Mouse (Mus musculus) midbrain, embryonic 12.5 days (tissue): ENCODE results near the gene Nutf2-ps1. TPM values are rescaled to one million over a fixed set of nuclear protein-coding genes. Genes with fewer than 3 reads are reported as not detected.
A peak's percentile ranks its signal among the peaks of the same experiment; 100 is the strongest.

ENCODE experiments used
- ATAC-seq: fragments of 200-750 bp; cut with Nextera tagmentation; 2 replicates; pipeline ENCODE4 v1.8.0; 2017; ENCODE audit warnings: low read depth, moderate TSS enrichment, moderate library complexity; ENCODE audit not compliant: low FRiP score
- H3K27ac ChIP-seq: fragments of 300-500 bp; sonication (generic); replicated peaks from 2 replicates; pipeline ENCODE4 v1.5.1; 2016; ENCODE audit warnings: mild to moderate bottlenecking
- H3K27me3 ChIP-seq: fragments of 300-500 bp; sonication (generic); 2 replicates; pipeline ENCODE4 v1.6.1; 2016; ENCODE audit warnings: mild to moderate bottlenecking
- H3K36me3 ChIP-seq: fragments of 300-500 bp; sonication (generic); 2 replicates; pipeline ENCODE4 v1.6.1; 2016
- H3K4me1 ChIP-seq: fragments of 300-500 bp; sonication (generic); 2 replicates; pipeline ENCODE4 v1.6.1; 2016
- H3K4me2 ChIP-seq: fragments of 300-500 bp; sonication (generic); replicated peaks from 2 replicates; pipeline ENCODE4 v1.6.1; 2016; ENCODE audit warnings: mild to moderate bottlenecking, moderate library complexity
- H3K4me3 ChIP-seq: fragments of 300-500 bp; sonication (generic); 2 replicates; pipeline ENCODE4 v1.5.1; 2016; ENCODE audit warnings: mild to moderate bottlenecking
- H3K9ac ChIP-seq: fragments of 300-500 bp; sonication (generic); replicated peaks from 2 replicates; pipeline ENCODE4 v1.6.1; 2016; ENCODE audit warnings: mild to moderate bottlenecking, moderate library complexity
- H3K9me3 ChIP-seq: fragments of 300-500 bp; sonication (generic); 2 replicates; pipeline ENCODE4 v1.6.1; 2016; ENCODE audit warnings: mild to moderate bottlenecking
- WGBS: fragments of 180-500 bp; shearing (Covaris S2); methylation state at CpG from one replicate; pipeline ENCODE4 v1.1.7; 2016; 5-methylcytosine and 5-hydroxymethylcytosine counted together
- polyA plus RNA-seq: library from polyadenylated mRNA; unstranded; fragments of >200 nt; fragmentation: Nextera tagmentation; extraction: Ambion mirVana; gene quantifications from 2 replicates; pipeline ENCODE4 v1.2.1, GENCODE M21; 2016

Gene Nutf2-ps1
- polyA plus RNA-seq, 1 experiment from 2014 or later, result 407 TPM

DNA sequence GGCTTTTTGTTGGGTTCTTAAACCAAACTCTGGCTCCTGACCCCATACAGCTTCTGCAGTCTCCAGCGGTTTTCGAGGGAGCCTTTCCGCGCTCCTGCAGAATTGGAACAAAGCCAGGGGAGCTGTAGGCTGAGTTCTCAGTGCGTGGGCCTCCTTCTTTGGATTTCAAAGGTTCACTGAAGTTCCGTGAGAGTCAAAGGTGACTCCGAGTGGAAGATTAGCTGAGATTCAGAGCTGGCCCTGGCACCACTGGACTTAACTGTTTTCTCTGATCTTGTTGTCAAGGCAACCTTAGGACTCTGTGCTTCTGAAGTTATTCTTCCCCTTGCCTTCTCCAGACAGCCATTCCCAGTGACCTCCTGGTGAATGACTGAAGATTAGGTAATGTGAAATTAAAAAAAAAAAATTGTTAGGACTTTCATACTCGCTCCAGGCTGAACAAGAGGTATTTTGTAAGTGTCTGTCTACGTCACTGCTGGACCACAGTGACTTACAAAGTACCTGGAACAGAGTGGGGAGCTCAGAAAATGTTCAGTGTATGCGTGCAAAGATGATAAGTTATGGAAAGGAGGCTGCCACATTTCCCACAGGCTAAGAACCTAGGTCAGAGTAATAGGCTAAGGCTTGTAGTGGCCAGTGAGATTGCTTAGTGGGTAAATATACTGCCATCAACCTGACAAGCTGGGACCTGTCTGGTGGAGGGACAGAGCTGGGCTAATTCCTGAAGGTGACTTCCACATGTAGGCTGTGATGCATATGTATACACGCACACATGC lies 11.7 kb downstream of the Nutf2-ps1 start:
- H3K27ac ChIP-seq, result no peak overlapping the region
- no peaks in the 10 kb centered on the region for H3K9me3 ChIP-seq
- H3K4me3 ChIP-seq, result no peak overlapping the region
- H3K27me3 ChIP-seq, result no peaks in the 10 kb centered on the region
- H3K36me3 ChIP-seq, result no peaks in the 10 kb centered on the region
- H3K4me2 ChIP-seq, result no peak overlapping the region
- H3K9ac ChIP-seq, result no peak overlapping the region
- 34% methylated on average over 11 of the region's 11 CpGs for WGBS
- H3K4me1 ChIP-seq, result no peaks in the 10 kb centered on the region
- no peak for ATAC-seq

DNA sequence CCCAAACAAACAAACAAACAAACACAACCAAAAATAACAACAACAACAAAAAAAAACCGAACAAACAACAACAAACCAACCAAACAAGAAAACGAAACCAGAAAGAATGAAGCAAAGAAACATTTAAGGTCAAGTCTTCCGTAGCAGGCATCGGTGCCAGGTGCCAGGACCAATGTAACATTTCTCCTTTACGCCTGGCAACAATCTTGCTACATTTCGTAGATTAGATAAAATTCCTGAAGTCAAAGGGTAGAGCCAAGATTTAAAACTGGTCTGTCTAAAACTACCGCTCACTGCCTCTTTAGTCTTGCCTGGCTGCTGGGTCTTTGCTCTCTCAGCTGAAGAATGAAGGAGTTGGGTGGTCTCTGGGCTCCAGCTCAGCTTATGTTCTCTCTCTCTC lies 12.8 kb downstream of the Nutf2-ps1 start:
- no peak overlapping the region for H3K27ac ChIP-seq
- H3K9ac ChIP-seq, result no peak overlapping the region
- no peaks in the 10 kb centered on the region for H3K27me3 ChIP-seq
- H3K4me2 ChIP-seq, result no peak overlapping the region
- H3K4me1 ChIP-seq, result no peaks in the 10 kb centered on the region
- ATAC-seq, result no peak
- no peaks in the 10 kb centered on the region for H3K36me3 ChIP-seq
- no peaks in the 10 kb centered on the region for H3K9me3 ChIP-seq
- WGBS, result 88% methylated on average over 7 of the region's 7 CpGs
- H3K4me3 ChIP-seq, result no peak overlapping the region

GRCm38 (mm10) chr19:53575296-53576010 lies 13.4 kb downstream of the Nutf2-ps1 start:
- Histone ChIP-seq H3K9me3 (no peaks in the 10 kb centered on the region), H3K27me3 (no peaks in the 10 kb centered on the region), H3K27ac (no peak overlapping the region), H3K4me2 (no peak overlapping the region), H3K36me3 (no peaks in the 10 kb centered on the region), H3K4me1 (no peaks in the 10 kb centered on the region), H3K9ac (no peak overlapping the region), H3K4me3 (no peak overlapping the region)
- ATAC-seq, result no peak
- WGBS, result 79% methylated on average over 4 of the region's 4 CpGs

DNA sequence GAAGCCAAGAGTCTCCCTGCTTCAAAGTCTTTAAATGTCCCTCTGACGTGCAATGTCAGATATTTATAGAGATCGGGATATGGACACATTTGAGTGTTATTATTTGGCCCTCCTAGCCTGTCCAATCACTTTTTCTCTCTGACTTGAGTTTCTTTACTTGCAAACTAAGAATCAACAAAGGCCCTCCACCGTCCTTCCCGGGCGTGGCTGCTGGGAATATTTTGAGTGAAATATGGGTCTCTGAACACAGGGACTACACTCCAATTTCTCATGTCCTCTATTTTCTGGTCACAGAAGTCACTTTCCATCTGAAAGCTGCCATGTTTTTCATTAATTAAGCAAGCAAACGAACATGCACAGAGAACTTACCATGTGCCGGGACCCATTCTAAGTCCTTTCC lies 14.3 kb downstream of the Nutf2-ps1 start:
- 86% methylated on average over 7 of the region's 7 CpGs for WGBS

GRCm38 (mm10) chr19:53574131-53574530 lies 14.7 kb downstream of the Nutf2-ps1 start:
- no peak overlapping the region for H3K27ac ChIP-seq
- H3K4me1 ChIP-seq, result no peaks in the 10 kb centered on the region
- no peak overlapping the region for H3K9ac ChIP-seq
- no peaks in the 10 kb centered on the region for H3K36me3 ChIP-seq
- ATAC-seq, result no peak
- no peak overlapping the region for H3K4me3 ChIP-seq
- 46% methylated on average over 8 of the region's 8 CpGs for WGBS
- no peaks in the 10 kb centered on the region for H3K9me3 ChIP-seq
- no peaks in the 10 kb centered on the region for H3K27me3 ChIP-seq
- no peak overlapping the region for H3K4me2 ChIP-seq

More for the DNA sequence above, 14.3 kb downstream of the Nutf2-ps1 start:
- Histone ChIP-seq H3K27ac (no peak overlapping the region), H3K4me2 (no peak overlapping the region), H3K27me3 (no peaks in the 10 kb centered on the region), H3K9me3 (no peaks in the 10 kb centered on the region), H3K36me3 (no peaks in the 10 kb centered on the region), H3K4me3 (no peak overlapping the region), H3K4me1 (no peaks in the 10 kb centered on the region), H3K9ac (no peak overlapping the region)
- no peak for ATAC-seq

DNA sequence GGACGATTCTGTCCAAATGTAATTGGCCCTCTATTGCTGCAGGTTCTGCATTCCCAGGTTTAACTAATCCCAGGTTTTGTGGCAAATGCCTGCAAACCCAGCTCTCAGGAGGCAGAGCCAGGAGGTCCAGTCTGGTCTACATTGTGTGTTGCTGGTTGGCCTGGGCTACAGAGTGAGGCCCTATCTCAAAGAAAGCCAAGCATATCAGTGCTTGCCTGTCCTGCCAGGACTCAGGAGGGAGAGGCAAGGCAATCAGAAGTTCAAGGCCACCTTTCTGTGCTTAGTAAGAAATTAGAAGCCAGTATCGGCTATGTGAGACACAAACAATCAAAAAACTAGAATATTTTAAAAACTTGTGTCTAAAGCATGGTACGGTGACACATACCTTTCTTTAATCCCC lies 15.7 kb downstream of the Nutf2-ps1 start:
- Histone ChIP-seq H3K4me1 (0 out of 2 replicates have a peak, but pooled peaks cover under 1% of the 10 kb centered on the region), H3K27me3 (no peaks in the 10 kb centered on the region), H3K4me3 (no peak overlapping the region), H3K9me3 (no peaks in the 10 kb centered on the region), H3K36me3 (no peaks in the 10 kb centered on the region), H3K27ac (no peak overlapping the region), H3K4me2 (no peak overlapping the region), H3K9ac (no peak overlapping the region)
- 88% methylated on average over 3 of the region's 3 CpGs for WGBS
- no peak for ATAC-seq

- H3K9ac ChIP-seq, result no peak overlapping the region
- H3K4me3 ChIP-seq, result no peak overlapping the region
- H3K4me2 ChIP-seq, result no peak overlapping the region
- ATAC-seq, result no peak
- H3K4me1 ChIP-seq, result peaks cover 5% of the 10 kb centered on the region; the same call in 1 of the 2 replicates
- H3K36me3 ChIP-seq, result no peaks in the 10 kb centered on the region
- H3K27me3 ChIP-seq, result no peaks in the 10 kb centered on the region
- no peaks in the 10 kb centered on the region for H3K9me3 ChIP-seq
- no peak overlapping the region for H3K27ac ChIP-seq
- 87% methylated on average over 12 of the region's 12 CpGs for WGBS
These were observed 16.3 kb downstream of the Nutf2-ps1 start for GRCm38 (mm10) chr19:53572607-53573006.

DNA sequence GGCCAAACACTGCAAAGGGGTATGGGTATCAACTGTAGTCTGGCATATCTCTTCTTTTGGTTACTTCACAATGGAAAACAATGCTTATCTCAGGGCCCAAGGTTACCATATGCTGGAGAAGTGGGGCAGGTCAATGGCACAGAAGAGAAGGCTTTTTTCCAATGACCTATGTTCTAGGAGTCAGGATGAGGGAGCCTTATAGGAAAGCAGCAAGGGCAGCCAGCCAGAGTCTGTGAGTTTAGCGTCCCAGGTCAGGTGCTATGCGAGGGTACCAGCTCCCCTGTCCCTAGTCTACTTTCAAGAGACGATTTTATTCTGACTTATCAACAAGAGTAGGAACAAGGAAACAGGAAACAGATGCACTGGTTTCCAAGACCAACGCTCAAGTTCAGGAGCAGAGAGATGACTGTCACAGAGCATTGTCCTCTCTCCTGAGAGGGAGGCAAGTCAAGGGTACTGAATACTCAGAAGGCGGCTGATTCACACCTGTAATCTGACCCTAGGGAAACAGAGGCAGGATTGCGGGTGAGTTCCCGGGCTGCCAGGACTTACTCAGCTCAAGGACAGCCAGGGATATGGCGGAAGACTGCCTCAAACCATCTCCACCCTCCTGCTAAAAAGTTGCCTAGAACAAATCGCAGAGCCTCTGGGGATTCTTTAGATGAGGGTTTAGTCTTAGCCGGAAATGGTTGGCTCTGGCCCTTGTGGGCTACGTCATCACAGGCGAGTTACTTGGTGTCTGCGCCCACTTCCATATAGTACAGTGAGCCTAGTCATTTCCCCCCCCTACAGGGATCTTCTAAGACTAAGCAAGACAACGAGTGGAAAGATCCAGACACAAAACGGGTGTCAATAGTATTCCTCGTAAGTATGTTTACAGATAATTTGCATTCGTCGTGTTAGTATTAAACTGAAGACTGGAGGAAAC lies 17.1 kb downstream of the Nutf2-ps1 start:
- Histone ChIP-seq H3K4me1 (peaks cover 5% of the 10 kb centered on the region; the same call in 1 of the 2 replicates), H3K27me3 (no peaks in the 10 kb centered on the region), H3K4me2 (no peak overlapping the region), H3K9ac (no peak overlapping the region), H3K4me3 (no peak overlapping the region), H3K27ac (no peak overlapping the region), H3K9me3 (no peaks in the 10 kb centered on the region), H3K36me3 (no peaks in the 10 kb centered on the region)
- 82% methylated on average over 18 of the region's 18 CpGs for WGBS
- ATAC-seq, result no peak

GRCm38 (mm10) chr19:53571056-53571455 lies 17.8 kb downstream of the Nutf2-ps1 start:
- no peaks in the 10 kb centered on the region for H3K9me3 ChIP-seq
- H3K27me3 ChIP-seq, result no peaks in the 10 kb centered on the region
- no peak overlapping the region for H3K27ac ChIP-seq
- H3K4me1 ChIP-seq, result peaks cover 5% of the 10 kb centered on the region; the same call in 1 of the 2 replicates
- 93% methylated on average over 4 of the region's 4 CpGs for WGBS
- no peak overlapping the region for H3K9ac ChIP-seq
- ATAC-seq, result no peak
- H3K4me2 ChIP-seq, result no peak overlapping the region
- no peak overlapping the region for H3K4me3 ChIP-seq
- H3K36me3 ChIP-seq, result no peaks in the 10 kb centered on the region

- H3K36me3 ChIP-seq, result no peaks in the 10 kb centered on the region
- H3K4me1 ChIP-seq, result peaks cover 5% of the 10 kb centered on the region; the same call in 1 of the 2 replicates
- H3K4me2 ChIP-seq, result no peak overlapping the region
- 85% methylated on average over 3 of the region's 3 CpGs for WGBS
- H3K27me3 ChIP-seq, result no peaks in the 10 kb centered on the region
- no peaks in the 10 kb centered on the region for H3K9me3 ChIP-seq
- H3K4me3 ChIP-seq, result no peak overlapping the region
- no peak overlapping the region for H3K27ac ChIP-seq
- no peak for ATAC-seq
- no peak overlapping the region for H3K9ac ChIP-seq
These were observed 20.3 kb downstream of the Nutf2-ps1 start for GRCm38 (mm10) chr19:53568553-53568952.

DNA sequence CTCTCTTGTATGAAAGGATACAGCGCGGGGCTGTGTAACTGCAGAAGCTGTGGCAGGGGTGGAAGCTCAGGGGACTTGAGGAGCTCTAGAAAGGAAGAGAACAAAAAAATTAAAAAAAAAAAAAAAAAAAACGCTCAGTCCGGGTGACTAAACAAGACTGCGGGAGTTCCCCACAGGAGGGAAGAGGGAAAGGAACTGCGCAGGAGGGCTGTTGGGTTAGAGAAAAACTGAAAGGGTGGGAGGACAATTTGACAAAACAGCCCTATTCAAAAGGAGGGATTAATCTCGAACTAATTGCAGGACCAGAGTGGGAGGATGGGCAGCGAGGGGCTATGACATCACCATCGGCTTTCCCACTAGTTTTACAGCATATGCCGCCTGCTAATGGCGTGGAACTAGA lies 21.0 kb downstream of the Nutf2-ps1 start:
- Histone ChIP-seq H3K4me3 (no peak overlapping the region), H3K36me3 (no peaks in the 10 kb centered on the region), H3K9me3 (no peaks in the 10 kb centered on the region), H3K4me2 (peak overlapping the region; percentile 37), H3K27ac (no peak overlapping the region), H3K4me1 (peaks cover 5% of the 10 kb centered on the region; the same call in 1 of the 2 replicates), H3K27me3 (no peaks in the 10 kb centered on the region), H3K9ac (no peak overlapping the region)
- 12% methylated on average over 10 of the region's 11 CpGs for WGBS
- peak; percentile 23; the same call in 1 of the 2 replicates for ATAC-seq
